Mouse (Mus musculus) embryo, embryonic 10 days (tissue): ENCODE data around the gene Rabgap1l.
A peak's percentile ranks its signal among the peaks of the same experiment; 100 is the strongest.

Source experiments
- DNase-seq: peaks from one replicate; pipeline ENCODE4 v3.0.0-alpha.2; 2015; ENCODE audit warnings: low spot score

The Rabgap1l gene

GRCm38 (mm10) chr1:160594066-160594465 lies 198.9 kb downstream of the Rabgap1l start:
- DNase-seq: no peak

- DNase-seq: no peak
These were observed 204.0 kb downstream of the Rabgap1l start for GRCm38 (mm10) chr1:160588911-160589590.

- no peak for DNase-seq
These were observed 213.4 kb downstream of the Rabgap1l start for GRCm38 (mm10) chr1:160579309-160580233.

- no peak for DNase-seq
These were observed 216.9 kb downstream of the Rabgap1l start for GRCm38 (mm10) chr1:160576124-160576523.

- no peak for DNase-seq
These were observed 219.0 kb downstream of the Rabgap1l start for GRCm38 (mm10) chr1:160574039-160574438.

- no peak for DNase-seq
These were observed 226.6 kb downstream of the Rabgap1l start for GRCm38 (mm10) chr1:160566458-160566857.

- DNase-seq: peak; percentile 75
These were observed 231.6 kb downstream of the Rabgap1l start for GRCm38 (mm10) chr1:160561381-160561780.

GRCm38 (mm10) chr1:160550636-160551035 lies 242.4 kb downstream of the Rabgap1l start:
- no peak for DNase-seq

GRCm38 (mm10) chr1:160547934-160548876 lies 244.8 kb downstream of the Rabgap1l start:
- peak; percentile 14 for DNase-seq

GRCm38 (mm10) chr1:160535649-160536048 lies 257.4 kb downstream of the Rabgap1l start:
- DNase-seq: no peak

- DNase-seq: no peak
These were observed 258.3 kb downstream of the Rabgap1l start for GRCm38 (mm10) chr1:160534571-160535335.

- no peak for DNase-seq
These were observed 259.7 kb downstream of the Rabgap1l start for GRCm38 (mm10) chr1:160533209-160533820.

- no peak for DNase-seq
These were observed 261.6 kb downstream of the Rabgap1l start for GRCm38 (mm10) chr1:160531402-160531801.

- no peak for DNase-seq
These were observed 271.1 kb downstream of the Rabgap1l start for GRCm38 (mm10) chr1:160521918-160522317.

- peak; percentile 35 for DNase-seq
These were observed 272.3 kb downstream of the Rabgap1l start for GRCm38 (mm10) chr1:160520665-160521064.

- peak; percentile 36 for DNase-seq
These were observed 273.0 kb downstream of the Rabgap1l start for GRCm38 (mm10) chr1:160519896-160520465.

- no peak for DNase-seq
These were observed 274.5 kb downstream of the Rabgap1l start for GRCm38 (mm10) chr1:160518552-160518951.

- DNase-seq: no peak
These were observed 285.2 kb downstream of the Rabgap1l start for GRCm38 (mm10) chr1:160507766-160508165.

- DNase-seq: no peak
These were observed 296.0 kb downstream of the Rabgap1l start for GRCm38 (mm10) chr1:160496906-160497577.

- no peak for DNase-seq
These were observed 307.3 kb downstream of the Rabgap1l start for GRCm38 (mm10) chr1:160485731-160486130.
